Mouse (Mus musculus) cerebellum, adult 9-11 months (tissue): ENCODE data around the gene Trabd2b.

ENCODE experiments used
- DNase-seq: peaks from one replicate; pipeline ENCODE4 v3.0.0; 2022

Gene Trabd2b

GRCm38 (mm10) chr4:114401993-114402731, 4.4 kb upstream of the Trabd2b start:
- no peak for DNase-seq

GRCm38 (mm10) chr4:114405682-114406354, 706 bp upstream of the Trabd2b start:
- peak; percentile 63 for DNase-seq

- DNase-seq: no peak
Measured at GRCm38 (mm10) chr4:114407516-114407915, 992 bp downstream of the Trabd2b start.

GRCm38 (mm10) chr4:114408298-114408697, 1.8 kb downstream of the Trabd2b start:
- DNase-seq: no peak

- no peak for DNase-seq
Measured at GRCm38 (mm10) chr4:114408890-114409480, 2.5 kb downstream of the Trabd2b start.

- no peak for DNase-seq
Measured at GRCm38 (mm10) chr4:114409511-114409910, 3.0 kb downstream of the Trabd2b start.

- no peak for DNase-seq
Measured at GRCm38 (mm10) chr4:114410026-114410425, 3.5 kb downstream of the Trabd2b start.

- no peak for DNase-seq
Measured at GRCm38 (mm10) chr4:114410443-114410842, 3.9 kb downstream of the Trabd2b start.

- DNase-seq: no peak
Measured at GRCm38 (mm10) chr4:114410958-114411661, 4.6 kb downstream of the Trabd2b start.

GRCm38 (mm10) chr4:114411846-114412390, 5.4 kb downstream of the Trabd2b start:
- DNase-seq: no peak

- DNase-seq: no peak
Measured at GRCm38 (mm10) chr4:114415925-114416645, 9.6 kb downstream of the Trabd2b start.

GRCm38 (mm10) chr4:114420154-114420553, 13.6 kb downstream of the Trabd2b start:
- DNase-seq: no peak

GRCm38 (mm10) chr4:114423084-114423483, 16.6 kb downstream of the Trabd2b start:
- no peak for DNase-seq

GRCm38 (mm10) chr4:114425808-114426207, 19.3 kb downstream of the Trabd2b start:
- DNase-seq: no peak

GRCm38 (mm10) chr4:114432742-114433141, 26.2 kb downstream of the Trabd2b start:
- DNase-seq: no peak

GRCm38 (mm10) chr4:114433440-114433839, 26.9 kb downstream of the Trabd2b start:
- no peak for DNase-seq

GRCm38 (mm10) chr4:114434766-114435165, 28.2 kb downstream of the Trabd2b start:
- DNase-seq: no peak

GRCm38 (mm10) chr4:114435381-114435780, 28.9 kb downstream of the Trabd2b start:
- no peak for DNase-seq

GRCm38 (mm10) chr4:114438764-114439163, 32.2 kb downstream of the Trabd2b start:
- DNase-seq: no peak

GRCm38 (mm10) chr4:114442186-114442585, 35.7 kb downstream of the Trabd2b start:
- no peak for DNase-seq

GRCm38 (mm10) chr4:114442661-114443060, 36.1 kb downstream of the Trabd2b start:
- DNase-seq: no peak

GRCm38 (mm10) chr4:114448393-114449052, 42.0 kb downstream of the Trabd2b start:
- DNase-seq: no peak
